Mouse (Mus musculus) intestine, embryonic 15.5 days (tissue): ENCODE measurements around the gene Kif1bp. TPM values are rescaled to one million over a fixed set of nuclear protein-coding genes. Genes with fewer than 3 reads are reported as not detected.
"Not testable (repeated sequence)": the region's sequence is repeated elsewhere in the genome, so short reads cannot be mapped to it uniquely, and the experiment has no call there.

Experiments used
- ATAC-seq: fragments of 200-750 bp; cut with Nextera tagmentation; 2 replicates; pipeline ENCODE4 v1.8.0; 2017; ENCODE audit warnings: moderate TSS enrichment, moderate library complexity
- H3K27ac ChIP-seq: fragments of 300-500 bp; sonication (generic); 2 replicates; pipeline ENCODE4 v1.5.1; 2015; ENCODE audit warnings: mild to moderate bottlenecking, inconsistent platforms
- H3K27me3 ChIP-seq: fragments of 300-500 bp; sonication (generic); replicated peaks from 2 replicates; pipeline ENCODE4 v1.6.1; 2015; ENCODE audit warnings: inconsistent platforms
- H3K36me3 ChIP-seq: fragments of 300-500 bp; sonication (generic); 2 replicates; pipeline ENCODE4 v1.6.1; 2015; ENCODE audit warnings: inconsistent platforms
- H3K4me1 ChIP-seq: fragments of 300-500 bp; sonication (generic); replicated peaks from 2 replicates; pipeline ENCODE4 v1.6.1; 2015; ENCODE audit warnings: inconsistent platforms
- H3K4me2 ChIP-seq: fragments of 300-500 bp; sonication (generic); replicated peaks from 2 replicates; pipeline ENCODE4 v1.6.1; 2015; ENCODE audit warnings: mild to moderate bottlenecking, inconsistent platforms
- H3K4me3 ChIP-seq: fragments of 300-500 bp; sonication (generic); replicated peaks from 2 replicates; pipeline ENCODE4 v1.5.1; 2015; ENCODE audit warnings: inconsistent platforms
- H3K9ac ChIP-seq: fragments of 300-500 bp; sonication (generic); 2 replicates; pipeline ENCODE4 v1.6.1; 2015; ENCODE audit warnings: inconsistent platforms
- H3K9me3 ChIP-seq: fragments of 300-500 bp; sonication (generic); 2 replicates; pipeline ENCODE4 v1.6.1; 2016; ENCODE audit warnings: inconsistent platforms
- WGBS: fragments of 180-500 bp; shearing (Covaris S2); methylation state at CpG from one replicate; pipeline ENCODE4 v1.1.7; 2015; 5-methylcytosine and 5-hydroxymethylcytosine counted together
- polyA plus RNA-seq: library from polyadenylated mRNA; unstranded; fragments of >200 nt; fragmentation: Nextera tagmentation; extraction: Ambion mirVana; gene quantifications from 2 replicates; pipeline ENCODE4 v1.2.1, GENCODE M21; 2015

Kif1bp gene
- polyA plus RNA-seq, 1 experiment from 2014 or later, result 29.7 TPM

- H3K4me1 ChIP-seq, result no peaks in the 10 kb centered on the region
Measured at GRCm38 (mm10) chr10:62505224-62505983, 72.9 kb downstream of the Kif1bp start.

GRCm38 (mm10) chr10:62503836-62504628, 74.2 kb downstream of the Kif1bp start:
- H3K4me1 ChIP-seq, result no peaks in the 10 kb centered on the region
- H3K4me3 ChIP-seq, result no peak overlapping the region
- H3K27ac ChIP-seq, result no peak overlapping the region
- no peak overlapping the region for H3K9ac ChIP-seq
- no peak overlapping the region for H3K4me2 ChIP-seq
- H3K27me3 ChIP-seq, result no peaks in the 10 kb centered on the region
- H3K9me3 ChIP-seq, result no peaks in the 10 kb centered on the region
- WGBS, result 58% methylated on average over 12 of the region's 12 CpGs
- no peaks in the 10 kb centered on the region for H3K36me3 ChIP-seq
- ATAC-seq, result peak; percentile 44; the same call in 1 of the 2 replicates

More at GRCm38 (mm10) chr10:62505224-62505983, 72.9 kb downstream of the Kif1bp start:
- Histone ChIP-seq H3K4me3 (no peak overlapping the region), H3K9me3 (no peaks in the 10 kb centered on the region), H3K9ac (no peak overlapping the region), H3K36me3 (no peaks in the 10 kb centered on the region), H3K27ac (no peak overlapping the region), H3K27me3 (no peaks in the 10 kb centered on the region), H3K4me2 (no peak overlapping the region)
- ATAC-seq, result no peak
- WGBS, result 81% methylated on average over 9 of the region's 9 CpGs

GRCm38 (mm10) chr10:62503353-62503752, 74.9 kb downstream of the Kif1bp start:
- H3K4me3 ChIP-seq, result no peak overlapping the region
- no peaks in the 10 kb centered on the region for H3K4me1 ChIP-seq
- no peaks in the 10 kb centered on the region for H3K9me3 ChIP-seq
- no peaks in the 10 kb centered on the region for H3K36me3 ChIP-seq
- H3K27ac ChIP-seq, result no peak overlapping the region
- no peaks in the 10 kb centered on the region for H3K27me3 ChIP-seq
- WGBS, result 65% methylated on average over 4 of the region's 4 CpGs
- no peak overlapping the region for H3K9ac ChIP-seq
- no peak for ATAC-seq
- H3K4me2 ChIP-seq, result no peak overlapping the region

- Histone ChIP-seq H3K27me3 (no peaks in the 10 kb centered on the region), H3K9me3 (no peaks in the 10 kb centered on the region), H3K36me3 (no peaks in the 10 kb centered on the region), H3K9ac (no peak overlapping the region), H3K4me2 (no peak overlapping the region), H3K4me3 (no peak overlapping the region), H3K4me1 (no peaks in the 10 kb centered on the region), H3K27ac (no peak overlapping the region)
- no peak for ATAC-seq
- WGBS, result 76% methylated on average over 7 of the region's 7 CpGs
Measured at GRCm38 (mm10) chr10:62501951-62502350, 76.3 kb downstream of the Kif1bp start.

- Histone ChIP-seq H3K36me3 (no peaks in the 10 kb centered on the region), H3K4me2 (no peak overlapping the region), H3K9ac (no peak overlapping the region), H3K4me1 (no peaks in the 10 kb centered on the region), H3K27me3 (no peaks in the 10 kb centered on the region), H3K27ac (no peak overlapping the region), H3K4me3 (no peak overlapping the region), H3K9me3 (no peaks in the 10 kb centered on the region)
- ATAC-seq, result no peak
- WGBS, result 91% methylated on average over 9 of the region's 9 CpGs
Measured at GRCm38 (mm10) chr10:62500916-62501615, 77.2 kb downstream of the Kif1bp start.

- Histone ChIP-seq H3K9me3 (no peaks in the 10 kb centered on the region), H3K4me1 (no peaks in the 10 kb centered on the region), H3K36me3 (no peaks in the 10 kb centered on the region), H3K27ac (no peak overlapping the region), H3K4me3 (no peak overlapping the region), H3K9ac (no peak overlapping the region), H3K27me3 (no peaks in the 10 kb centered on the region), H3K4me2 (no peak overlapping the region)
- 23% methylated on average over 15 of the region's 15 CpGs for WGBS
- peak; percentile 54 for ATAC-seq
Measured at GRCm38 (mm10) chr10:62500088-62500915, 78.0 kb downstream of the Kif1bp start.

GRCm38 (mm10) chr10:62491681-62492080, 86.6 kb downstream of the Kif1bp start:
- ATAC-seq, H3K4me1 ChIP-seq, H3K27me3 ChIP-seq, H3K9me3 ChIP-seq, H3K27ac ChIP-seq, H3K9ac ChIP-seq, H3K4me2 ChIP-seq, H3K36me3 ChIP-seq, H3K4me3 ChIP-seq: not testable (repeated sequence)
- WGBS, result 77% methylated on average over 3 of the region's 3 CpGs

Other genes starting within 250 kb of the Kif1bp start
- gene Hk1, start 198.5 kb downstream of the Kif1bp start, polyA plus RNA-seq, result 27.0 and 27.1 TPM in 2 replicates
- 28.5 and 35.1 TPM in 2 replicates for gene Hkdc1, start 156.0 kb downstream of the Kif1bp start, polyA plus RNA-seq
- 0.57 and 0.77 TPM in 2 replicates for gene 4930507D05Rik, start 129.0 kb downstream of the Kif1bp start, polyA plus RNA-seq
- gene Supv3l1, start 128.7 kb downstream of the Kif1bp start, polyA plus RNA-seq, result 31.2 and 33.3 TPM in 2 replicates
- gene Vps26a, start 91.7 kb downstream of the Kif1bp start, polyA plus RNA-seq, result 107 and 119 TPM in 2 replicates
- 11.6 and 15.4 TPM in 2 replicates for gene Srgn, start 51.0 kb downstream of the Kif1bp start, polyA plus RNA-seq
- gene Ddx21, start 23.8 kb upstream of the Kif1bp start, polyA plus RNA-seq, result 21.6 and 22.1 TPM in 2 replicates
- gene Ddx50, start 72.8 kb upstream of the Kif1bp start, polyA plus RNA-seq, result 99.8 and 112 TPM in 2 replicates
- 1.0 and 1.1 TPM in 2 replicates for gene Stox1, start 147.7 kb upstream of the Kif1bp start, polyA plus RNA-seq
- gene Ccar1, start 213.8 kb upstream of the Kif1bp start, polyA plus RNA-seq, result 109 and 110 TPM in 2 replicates